Mouse (Mus musculus): ENCODE data around the gene Atrnl1. TPM values are rescaled to one million over a fixed set of nuclear protein-coding genes. Genes with fewer than 3 reads are reported as not detected.

Atrnl1 gene
- polyA plus RNA-seq, 1 experiment = 4.2 TPM

- no peak overlapping the region for H3K4me3 ChIP-seq (replicated peaks; ENCODE audit: control insufficient read depth, low read depth, low read length)
- TF ChIP-seq CTCF (IDR thresholded peaks at IDR 0.05; ENCODE audit: control insufficient read depth, insufficient read depth, low read length) (no peak), POLR2A (IDR thresholded peaks at IDR 0.05; ENCODE audit: borderline replicate concordance, control insufficient read depth, low read depth, low read length) (no peak)
- H3K4me1 ChIP-seq (ENCODE audit: control insufficient read depth, insufficient read depth, low read length) = no peaks in the 10 kb centered on the region
- no peak overlapping the region for H3K27ac ChIP-seq (ENCODE audit: control insufficient read depth, insufficient read depth, low read depth, low read length, poor library complexity)
- 61% methylated on average over 1 of the region's 1 CpGs for WGBS
These were observed 400.8 kb downstream of the Atrnl1 start for GRCm38 (mm10) chr19:58011636-58012035.

GRCm38 (mm10) chr19:58015741-58016140 lies 404.9 kb downstream of the Atrnl1 start:
- Histone ChIP-seq H3K4me3 (replicated peaks; ENCODE audit: control insufficient read depth, low read depth, low read length) (no peak overlapping the region), H3K4me1 (ENCODE audit: control insufficient read depth, insufficient read depth, low read length) (no peaks in the 10 kb centered on the region), H3K27ac (ENCODE audit: control insufficient read depth, insufficient read depth, low read depth, low read length, poor library complexity) (no peak overlapping the region)
- no peak for TF ChIP-seq POLR2A (IDR thresholded peaks at IDR 0.05; ENCODE audit: borderline replicate concordance, control insufficient read depth, low read depth, low read length)
- TF ChIP-seq CTCF (IDR thresholded peaks at IDR 0.05; ENCODE audit: control insufficient read depth, insufficient read depth, low read length) = no peak
- 88% methylated on average over 6 of the region's 6 CpGs for WGBS

GRCm38 (mm10) chr19:58016561-58017453 lies 406.0 kb downstream of the Atrnl1 start:
- Histone ChIP-seq H3K4me3 (replicated peaks; ENCODE audit: control insufficient read depth, low read depth, low read length) (no peak overlapping the region), H3K4me1 (ENCODE audit: control insufficient read depth, insufficient read depth, low read length) (no peaks in the 10 kb centered on the region), H3K27ac (ENCODE audit: control insufficient read depth, insufficient read depth, low read depth, low read length, poor library complexity) (no peak overlapping the region)
- no peak for TF ChIP-seq CTCF (IDR thresholded peaks at IDR 0.05; ENCODE audit: control insufficient read depth, insufficient read depth, low read length)
- no peak for TF ChIP-seq POLR2A (IDR thresholded peaks at IDR 0.05; ENCODE audit: borderline replicate concordance, control insufficient read depth, low read depth, low read length)
- 83% methylated on average over 9 of the region's 9 CpGs for WGBS

- 93% methylated on average over 3 of the region's 3 CpGs for WGBS
These were observed 406.6 kb downstream of the Atrnl1 start for GRCm38 (mm10) chr19:58017468-58017867.

GRCm38 (mm10) chr19:58018698-58019097 lies 407.9 kb downstream of the Atrnl1 start:
- Histone ChIP-seq H3K4me3 (replicated peaks; ENCODE audit: control insufficient read depth, low read depth, low read length) (no peak overlapping the region), H3K27ac (ENCODE audit: control insufficient read depth, insufficient read depth, low read depth, low read length, poor library complexity) (no peak overlapping the region), H3K4me1 (ENCODE audit: control insufficient read depth, insufficient read depth, low read length) (no peaks in the 10 kb centered on the region)
- 73% methylated on average over 5 of the region's 5 CpGs for WGBS
- TF ChIP-seq POLR2A (IDR thresholded peaks at IDR 0.05; ENCODE audit: borderline replicate concordance, control insufficient read depth, low read depth, low read length) = no peak
- no peak for TF ChIP-seq CTCF (IDR thresholded peaks at IDR 0.05; ENCODE audit: control insufficient read depth, insufficient read depth, low read length)

More at GRCm38 (mm10) chr19:58017468-58017867, 406.6 kb downstream of the Atrnl1 start:
- no peak for TF ChIP-seq POLR2A (IDR thresholded peaks at IDR 0.05; ENCODE audit: borderline replicate concordance, control insufficient read depth, low read depth, low read length)
- no peak for TF ChIP-seq CTCF (IDR thresholded peaks at IDR 0.05; ENCODE audit: control insufficient read depth, insufficient read depth, low read length)
- no peaks in the 10 kb centered on the region for H3K4me1 ChIP-seq (ENCODE audit: control insufficient read depth, insufficient read depth, low read length)
- H3K27ac ChIP-seq (ENCODE audit: control insufficient read depth, insufficient read depth, low read depth, low read length, poor library complexity) = no peak overlapping the region
- no peak overlapping the region for H3K4me3 ChIP-seq (replicated peaks; ENCODE audit: control insufficient read depth, low read depth, low read length)

- 89% methylated on average over 8 of the region's 8 CpGs for WGBS
- H3K27ac ChIP-seq (ENCODE audit: control insufficient read depth, insufficient read depth, low read depth, low read length, poor library complexity) = no peak overlapping the region
- H3K4me3 ChIP-seq (replicated peaks; ENCODE audit: control insufficient read depth, low read depth, low read length) = no peak overlapping the region
- no peaks in the 10 kb centered on the region for H3K4me1 ChIP-seq (ENCODE audit: control insufficient read depth, insufficient read depth, low read length)
- TF ChIP-seq CTCF (IDR thresholded peaks at IDR 0.05; ENCODE audit: control insufficient read depth, insufficient read depth, low read length) (no peak), POLR2A (IDR thresholded peaks at IDR 0.05; ENCODE audit: borderline replicate concordance, control insufficient read depth, low read depth, low read length) (no peak)
These were observed 410.9 kb downstream of the Atrnl1 start for GRCm38 (mm10) chr19:58021514-58022284.

GRCm38 (mm10) chr19:58023216-58023825 lies 412.5 kb downstream of the Atrnl1 start:
- TF ChIP-seq POLR2A (IDR thresholded peaks at IDR 0.05; ENCODE audit: borderline replicate concordance, control insufficient read depth, low read depth, low read length) = no peak
- no peak for TF ChIP-seq CTCF (IDR thresholded peaks at IDR 0.05; ENCODE audit: control insufficient read depth, insufficient read depth, low read length)
- WGBS = 71% methylated on average over 14 of the region's 14 CpGs
- H3K27ac ChIP-seq (ENCODE audit: control insufficient read depth, insufficient read depth, low read depth, low read length, poor library complexity) = no peak overlapping the region

GRCm38 (mm10) chr19:58025053-58025452 lies 414.2 kb downstream of the Atrnl1 start:
- Histone ChIP-seq H3K4me3 (replicated peaks; ENCODE audit: control insufficient read depth, low read depth, low read length) (no peak overlapping the region), H3K4me1 (ENCODE audit: control insufficient read depth, insufficient read depth, low read length) (no peaks in the 10 kb centered on the region), H3K27ac (ENCODE audit: control insufficient read depth, insufficient read depth, low read depth, low read length, poor library complexity) (no peak overlapping the region)
- no peak for TF ChIP-seq POLR2A (IDR thresholded peaks at IDR 0.05; ENCODE audit: borderline replicate concordance, control insufficient read depth, low read depth, low read length)
- 74% methylated on average over 2 of the region's 2 CpGs for WGBS

More at GRCm38 (mm10) chr19:58023216-58023825, 412.5 kb downstream of the Atrnl1 start:
- no peak overlapping the region for H3K4me3 ChIP-seq (replicated peaks; ENCODE audit: control insufficient read depth, low read depth, low read length)
- H3K4me1 ChIP-seq (ENCODE audit: control insufficient read depth, insufficient read depth, low read length) = no peaks in the 10 kb centered on the region

All from bone marrow, adult 2 months (tissue).